In the genomic region with DNA sequence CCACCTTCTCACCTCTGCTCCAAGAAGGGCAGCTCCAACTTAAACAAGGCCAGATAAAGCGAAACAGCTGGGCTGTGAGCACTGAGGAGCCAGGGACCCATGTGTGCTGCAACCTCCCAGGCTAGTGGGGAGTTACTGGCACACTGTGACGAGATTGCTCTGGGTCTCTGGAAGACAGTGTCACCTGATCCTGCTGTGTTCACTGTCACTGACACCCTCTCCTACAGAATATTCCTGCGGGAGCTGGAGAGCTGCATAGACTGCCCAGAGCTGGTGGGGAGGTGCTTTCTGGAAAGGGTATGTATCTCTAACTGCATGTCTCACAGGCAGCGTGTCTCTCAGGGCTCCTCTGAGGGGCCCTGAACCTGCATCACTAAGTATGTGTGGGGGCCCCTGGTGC, we compare ENCODE assay signal across 30 mouse cellular contexts. TPM values are rescaled to one million over a fixed set of nuclear protein-coding genes. Genes with fewer than 3 reads are reported as not detected.
DNase-seq lines count a peak whose midpoint lies in the region; ATAC-seq and TF ChIP-seq lines count a peak whose summit lies in the region.
"Had no signal": no experiment of that assay in that cellular context is flagged by ENCODE, and none has a peak within 500 bp of the region (broad histone marks: within the 10 kb centered on the region; RNA-seq: fewer than 3 reads in every experiment).

No protein-coding gene starts in this region.

- peaks cover 31% of the 10 kb centered on the region for H3K36me3 ChIP-seq in heart, embryonic 13.5 days
- H3K36me3 ChIP-seq in heart, adult 2 months (ENCODE audit: control insufficient read depth, insufficient read depth, low read length) = no peaks in the 10 kb centered on the region
- peaks cover 19% of the 10 kb centered on the region for H3K36me3 ChIP-seq in heart, embryonic 16.5 days (ENCODE audit: control insufficient read depth, insufficient read depth)
- peaks cover 34% of the 10 kb centered on the region for H3K36me3 ChIP-seq in kidney, postnatal 0 days (ENCODE audit: insufficient read depth, low read length)

- H3K27me3 ChIP-seq in heart, embryonic 13.5 days (replicated peaks) = no peaks in the 10 kb centered on the region
- H3K27me3 ChIP-seq in heart, adult 2 months (ENCODE audit: control insufficient read depth, insufficient read depth, low read length) = no peaks in the 10 kb centered on the region
- no peaks in the 10 kb centered on the region for H3K27me3 ChIP-seq in heart, embryonic 16.5 days (ENCODE audit: control insufficient read depth, insufficient read depth, low read length)
- H3K27me3 ChIP-seq in kidney, postnatal 0 days (ENCODE audit: insufficient read depth, low read length) = no peaks in the 10 kb centered on the region
- H3K27me3 ChIP-seq: embryonic facial prominence, embryonic 12.5 days; embryonic facial prominence, embryonic 15.5 days; hindbrain, embryonic 12.5 days; hindbrain, embryonic 15.5 days had no signal

- no peak for TF ChIP-seq CTCF in heart, adult 2 months (IDR thresholded peaks at IDR 0.05)
- no peak for TF ChIP-seq CTCF in kidney, postnatal 0 days (IDR thresholded peaks at IDR 0.05; ENCODE audit: low read depth)

- WGBS in heart, embryonic 13.5 days = 32% methylated on average over 4 of the region's 4 CpGs
- WGBS in heart, adult 2 months = 66% methylated on average over 4 of the region's 4 CpGs
- 34% methylated on average over 4 of the region's 4 CpGs for WGBS in heart, embryonic 16.5 days
- 51% methylated on average over 4 of the region's 4 CpGs for WGBS in kidney, postnatal 0 days

- TF ChIP-seq POLR2A in heart, adult 2 months (IDR thresholded peaks at IDR 0.05; ENCODE audit: insufficient read depth, low read depth, low read length) = no peak

- H3K4me3 ChIP-seq in heart, embryonic 13.5 days = no peak overlapping the region
- H3K4me3 ChIP-seq in heart, adult 2 months = no peak overlapping the region
- H3K4me3 ChIP-seq in heart, embryonic 16.5 days (ENCODE audit: low read length) = no peak overlapping the region
- no peak overlapping the region for H3K4me3 ChIP-seq in kidney, postnatal 0 days (replicated peaks; ENCODE audit: low read depth, low read length)
- H3K4me3 ChIP-seq: embryonic facial prominence, embryonic 12.5 days; embryonic facial prominence, embryonic 15.5 days; gastrocnemius, adult 2 months; hindbrain, embryonic 12.5 days; hindbrain, embryonic 15.5 days had no signal

- peak overlapping the region; percentile 50 for H3K27ac ChIP-seq in heart, embryonic 13.5 days (replicated peaks)
- H3K27ac ChIP-seq in heart, adult 2 months = no peak overlapping the region
- H3K27ac ChIP-seq in heart, embryonic 16.5 days (ENCODE audit: low read length) = no peak overlapping the region
- H3K27ac ChIP-seq in kidney, postnatal 0 days = no peak overlapping the region
- H3K27ac ChIP-seq: embryonic facial prominence, embryonic 12.5 days; embryonic facial prominence, embryonic 15.5 days; gastrocnemius, adult 2 months; hindbrain, embryonic 12.5 days; hindbrain, embryonic 15.5 days had no signal

- H3K4me1 ChIP-seq in heart, embryonic 13.5 days = peaks cover 10% of the 10 kb centered on the region
- no peaks in the 10 kb centered on the region for H3K4me1 ChIP-seq in heart, adult 2 months (ENCODE audit: control insufficient read depth, insufficient read depth, low read length)
- peaks cover 3% of the 10 kb centered on the region; the same call in 1 of the 2 replicates for H3K4me1 ChIP-seq in heart, embryonic 16.5 days (ENCODE audit: control insufficient read depth, insufficient read depth, low read length)
- H3K4me1 ChIP-seq in kidney, postnatal 0 days (replicated peaks; ENCODE audit: insufficient read depth, low read length) = no peaks in the 10 kb centered on the region
- H3K4me1 ChIP-seq: embryonic facial prominence, embryonic 12.5 days; embryonic facial prominence, embryonic 15.5 days; hindbrain, embryonic 12.5 days; hindbrain, embryonic 15.5 days had no signal

- ATAC-seq in heart, embryonic 13.5 days (ENCODE audit: extremely low read depth, insufficient number of reproducible peaks, low FRiP score, low TSS enrichment) = no peak
- ATAC-seq in heart, embryonic 16.5 days (replicated peaks; ENCODE audit: extremely low read depth, insufficient read depth, low FRiP score) = 0 out of 2 replicates have a peak, but pooled peaks have one; percentile 52
- no peak for ATAC-seq in kidney, postnatal 0 days (replicated peaks; ENCODE audit: low FRiP score, low read depth)
- ATAC-seq: CD4-positive, CD25-positive, alpha-beta regulatory T cell, adult 4 months; forebrain, embryonic 14.5 days; forebrain, postnatal 0 days; intestine, postnatal 0 days had no signal

- no peaks in the 10 kb centered on the region; the same call in 1 of the 2 replicates for H3K9me3 ChIP-seq in heart, embryonic 13.5 days
- H3K9me3 ChIP-seq in heart, embryonic 16.5 days (replicated peaks; ENCODE audit: control insufficient read depth, low read length) = peaks cover 3% of the 10 kb centered on the region
- no peaks in the 10 kb centered on the region for H3K9me3 ChIP-seq in kidney, postnatal 0 days (replicated peaks; ENCODE audit: low read length)
- H3K9me3 ChIP-seq: embryonic facial prominence, embryonic 12.5 days; embryonic facial prominence, embryonic 15.5 days; hindbrain, embryonic 12.5 days; hindbrain, embryonic 15.5 days had no signal

- H3K79me2 ChIP-seq in heart, adult 2 months (replicated peaks; ENCODE audit: control insufficient read depth, insufficient read depth, low read length) = no peaks in the 10 kb centered on the region

- H3K4me2 ChIP-seq in heart, embryonic 13.5 days = no peak overlapping the region
- no peak overlapping the region for H3K4me2 ChIP-seq in heart, embryonic 16.5 days (ENCODE audit: low read depth, low read length)
- H3K4me2 ChIP-seq in kidney, postnatal 0 days (ENCODE audit: low read length) = no peak overlapping the region
- H3K4me2 ChIP-seq: embryonic facial prominence, embryonic 12.5 days; embryonic facial prominence, embryonic 15.5 days; hindbrain, embryonic 12.5 days; hindbrain, embryonic 15.5 days had no signal

- TF ChIP-seq EP300 in heart, adult 2 months (IDR thresholded peaks at IDR 0.05; ENCODE audit: insufficient read depth, low read depth, low read length) = no peak

- H3K9ac ChIP-seq in heart, embryonic 13.5 days = no peak overlapping the region
- no peak overlapping the region for H3K9ac ChIP-seq in heart, adult 2 months (ENCODE audit: low read depth, low read length)
- H3K9ac ChIP-seq in heart, embryonic 16.5 days (ENCODE audit: low read length) = no peak overlapping the region
- H3K9ac ChIP-seq in kidney, postnatal 0 days (ENCODE audit: low read depth, low read length) = no peak overlapping the region
- H3K9ac ChIP-seq: embryonic facial prominence, embryonic 12.5 days; embryonic facial prominence, embryonic 15.5 days; forebrain, postnatal 0 days; hindbrain, embryonic 12.5 days; hindbrain, embryonic 15.5 days had no signal

- intact Hi-C loops in heart, adult 2 months (cut with DNase I) = no loop called here
- intact Hi-C loops in heart, postnatal 10 days (cut with DNase I) = no loop called here

- DNase-seq in heart, adult 2 months = no peak
- no peak for DNase-seq in heart, postnatal 10 days
- peak; percentile 31 for DNase-seq in kidney, postnatal 0 days (ENCODE audit: low spot score)
- no peak for DNase-seq in kidney, adult 18-20 months
- DNase-seq: adrenal gland, adult 2 months; adrenal gland, postnatal 14 days; cerebellum, adult 11 months; cerebellum, adult 2 months; cerebellum, adult 9-11 months; cerebellum, postnatal 25 days; forebrain, postnatal 0 days; gastrocnemius, adult 2 months; gastrocnemius, postnatal 14 days; heart, adult 11 months had no signal

RNA-seq across cellular contexts. Expression of a gene that starts 18.4 kb away (rescaled TPM):
- polyA plus RNA-seq in heart, embryonic 13.5 days (2015; fragmentation: Nextera tagmentation; extraction: Ambion mirVana) = 0.46 TPM in 1 of 2 replicates, not detected in the other
- total RNA-seq in heart, adult 2 months (2021) = under 1 TPM; 0.21 to 0.45 TPM
- 0.21 and 0.38 TPM in 2 replicates for polyA plus RNA-seq in heart, adult 2 months (2012; rRNA removed)
- not detected in 2 replicates for polyA plus RNA-seq in heart, embryonic 16.5 days (2015; fragmentation: Nextera tagmentation; extraction: Ambion mirVana)
- total RNA-seq in heart, postnatal 10 days (2021) = not detected
- polyA plus RNA-seq in kidney, postnatal 0 days (2015; fragmentation: Nextera tagmentation; extraction: Ambion mirVana) = 0.05 and 0.09 TPM in 2 replicates
- total RNA-seq: common myeloid progenitor, adult 5-6 weeks; gastrocnemius, adult 2 months; gastrocnemius, postnatal 14 days; MEL had no signal
- polyA plus RNA-seq: C2C12; CD4-positive, CD25-positive, alpha-beta regulatory T cell, adult 4 months; embryonic facial prominence, embryonic 12.5 days; forebrain, embryonic 11.5 days; forebrain, embryonic 14.5 days; heart, postnatal 0 days; hindbrain, embryonic 12.5 days; intestine, embryonic 14.5 days had no signal

RNA-seq across cellular contexts. Expression of a gene that starts 29.6 kb away (rescaled TPM):
- polyA plus RNA-seq in heart, embryonic 13.5 days (2015; fragmentation: Nextera tagmentation; extraction: Ambion mirVana) = 1.4 and 4.4 TPM in 2 replicates
- total RNA-seq in heart, adult 2 months (2021) = under 1 TPM; 0.60 to 0.96 TPM
- polyA plus RNA-seq in heart, adult 2 months (2012; rRNA removed) = 0.33 and 0.47 TPM in 2 replicates
- polyA plus RNA-seq in heart, embryonic 16.5 days (2015; fragmentation: Nextera tagmentation; extraction: Ambion mirVana) = 1.2 and 1.6 TPM in 2 replicates
- under 1 TPM; 0.30 to 0.41 TPM for total RNA-seq in heart, postnatal 10 days (2021)
- polyA plus RNA-seq in kidney, postnatal 0 days (2015; fragmentation: Nextera tagmentation; extraction: Ambion mirVana) = 5.3 and 7.0 TPM in 2 replicates
- total RNA-seq: gastrocnemius, adult 2 months; gastrocnemius, postnatal 14 days had no signal
- polyA plus RNA-seq: C2C12; CD4-positive, CD25-positive, alpha-beta regulatory T cell, adult 4 months; cerebellum, adult 2 months; forebrain, embryonic 14.5 days had no signal

RNA-seq across cellular contexts. Expression of a gene that starts 53.3 kb away (rescaled TPM):
- 0.32 and 1.4 TPM in 2 replicates for polyA plus RNA-seq in heart, embryonic 13.5 days (2015; fragmentation: Nextera tagmentation; extraction: Ambion mirVana)
- total RNA-seq in heart, adult 2 months (2021) = not detected
- 0.20 TPM in 1 of 2 replicates, not detected in the other for polyA plus RNA-seq in heart, adult 2 months (2012; rRNA removed)
- polyA plus RNA-seq in heart, embryonic 16.5 days (2015; fragmentation: Nextera tagmentation; extraction: Ambion mirVana) = 0.42 and 0.43 TPM in 2 replicates
- not detected for total RNA-seq in heart, postnatal 10 days (2021)
- 1.4 and 1.7 TPM in 2 replicates for polyA plus RNA-seq in kidney, postnatal 0 days (2015; fragmentation: Nextera tagmentation; extraction: Ambion mirVana)
- total RNA-seq: gastrocnemius, adult 2 months; gastrocnemius, postnatal 14 days; hematopoietic stem cell, adult 5-6 weeks had no signal
